Mouse (Mus musculus) testis, adult 2 months (tissue): ENCODE data around the gene Fbxo28.

ENCODE experiments used
- CTCF ChIP-seq: fragments of 200-500 bp; IDR thresholded peaks from 2 replicates; pipeline ENCODE4 v1.5.1; 2012; ENCODE audit warnings: low read depth, mild to moderate bottlenecking, inconsistent platforms, low read length, moderate library complexity; ENCODE audit not compliant: control insufficient read depth, insufficient read depth, insufficient replicate concordance
- POLR2A ChIP-seq: fragments of 200-500 bp; IDR thresholded peaks from 2 replicates; pipeline ENCODE4 v1.6.1; 2012; ENCODE audit warnings: low read depth, mild to moderate bottlenecking, inconsistent platforms, low read length, moderate library complexity; ENCODE audit not compliant: control insufficient read depth

DNA sequence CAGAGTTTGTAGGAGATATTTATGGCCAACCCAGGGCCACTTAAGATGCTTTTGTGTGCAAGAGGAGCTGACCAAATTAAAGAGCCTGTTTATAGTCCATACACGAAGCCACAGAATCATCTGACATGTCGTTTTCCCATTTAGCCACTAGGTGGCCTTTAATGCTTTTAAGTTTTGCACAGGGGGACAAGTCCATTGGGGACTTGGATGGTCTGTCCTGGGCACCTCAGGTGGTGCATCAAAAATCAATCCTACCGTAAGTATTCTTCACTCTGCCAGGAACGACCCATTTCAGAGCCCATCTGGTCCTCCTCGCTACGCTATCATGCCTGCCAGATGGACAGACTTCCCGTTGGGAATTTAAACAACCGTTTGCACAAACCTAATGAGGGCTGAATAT lies 34.8 kb upstream of the Fbxo28 start:
- TF ChIP-seq CTCF (no peak), POLR2A (no peak)
